In the genomic region with DNA sequence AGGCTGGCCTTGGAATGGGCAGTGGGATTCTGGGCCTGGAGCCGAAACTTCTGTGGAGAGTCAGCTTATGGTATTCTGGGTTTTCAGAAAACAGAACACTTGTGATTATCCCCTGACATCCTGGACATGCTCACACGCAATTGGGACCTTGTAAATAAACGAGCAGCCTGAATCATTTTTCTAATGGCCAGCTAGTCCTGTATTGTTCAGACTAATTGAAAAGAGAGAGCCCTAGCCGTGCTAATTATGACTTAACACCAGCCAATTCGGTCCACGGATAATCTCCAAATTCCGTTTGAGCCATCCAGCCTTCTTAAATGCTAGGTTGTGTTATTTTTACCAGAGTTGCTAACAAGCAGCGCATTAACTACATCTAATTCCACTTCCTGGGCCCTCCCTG, we compare ENCODE assay signal across 14 mouse cellular contexts.
DNase-seq lines count a peak whose midpoint lies in the region; ATAC-seq lines count a peak whose summit lies in the region.
"Had no signal": no experiment of that assay in that cellular context is flagged by ENCODE, and none has a peak within 500 bp of the region (broad histone marks: within the 10 kb centered on the region; RNA-seq: fewer than 3 reads in every experiment).

No protein-coding gene starts in this region.

- H3K4me3 ChIP-seq in hindbrain, embryonic 14.5 days (replicated peaks; ENCODE audit: low read length): no peak overlapping the region
- no peak overlapping the region for H3K4me3 ChIP-seq in hindbrain, embryonic 13.5 days
- H3K4me3 ChIP-seq in midbrain, embryonic 10.5 days: no peak overlapping the region
- H3K4me3 ChIP-seq in midbrain, embryonic 11.5 days (ENCODE audit: low read depth, low read length): no peak overlapping the region
- no peak overlapping the region for H3K4me3 ChIP-seq in forebrain, embryonic 16.5 days (replicated peaks; ENCODE audit: low read length)
- H3K4me3 ChIP-seq in stomach, embryonic 16.5 days (replicated peaks; ENCODE audit: low read length): no peak overlapping the region
- H3K4me3 ChIP-seq: megakaryocyte, embryonic 14.5 days had no signal

- peaks cover 5% of the 10 kb centered on the region; the same call in 1 of the 2 replicates for H3K4me1 ChIP-seq in hindbrain, embryonic 14.5 days (replicated peaks; ENCODE audit: control insufficient read depth, insufficient read depth, low read length)
- H3K4me1 ChIP-seq in hindbrain, embryonic 13.5 days (replicated peaks): peaks cover 29% of the 10 kb centered on the region
- peaks cover 26% of the 10 kb centered on the region for H3K4me1 ChIP-seq in midbrain, embryonic 10.5 days
- peaks cover 10% of the 10 kb centered on the region for H3K4me1 ChIP-seq in midbrain, embryonic 11.5 days (ENCODE audit: control insufficient read depth, insufficient read depth, low read length)
- H3K4me1 ChIP-seq in forebrain, embryonic 16.5 days (replicated peaks; ENCODE audit: control insufficient read depth, insufficient read depth, low read length): peaks cover 21% of the 10 kb centered on the region
- peaks cover 25% of the 10 kb centered on the region for H3K4me1 ChIP-seq in stomach, embryonic 16.5 days (ENCODE audit: control insufficient read depth, insufficient read depth, low read length)

- ATAC-seq in hindbrain, embryonic 14.5 days (ENCODE audit: low FRiP score): no peak
- ATAC-seq in hindbrain, embryonic 13.5 days (ENCODE audit: low FRiP score): no peak
- ATAC-seq in midbrain, embryonic 11.5 days (ENCODE audit: low FRiP score): no peak
- peak; percentile 59; the same call in 1 of the 2 replicates for ATAC-seq in forebrain, embryonic 16.5 days
- ATAC-seq in stomach, embryonic 16.5 days (ENCODE audit: insufficient read depth, low FRiP score): no peak
- ATAC-seq: inflammation-experienced regulatory T-cells, adult 6 months; liver, postnatal 0 days had no signal

- H3K27me3 ChIP-seq in hindbrain, embryonic 14.5 days (ENCODE audit: control insufficient read depth, insufficient read depth, low read length): no peaks in the 10 kb centered on the region
- H3K27me3 ChIP-seq in hindbrain, embryonic 13.5 days: no peaks in the 10 kb centered on the region
- no peaks in the 10 kb centered on the region for H3K27me3 ChIP-seq in midbrain, embryonic 10.5 days (ENCODE audit: low read depth, poor library complexity, severe bottlenecking)
- H3K27me3 ChIP-seq in midbrain, embryonic 11.5 days (ENCODE audit: control insufficient read depth, insufficient read depth, low read length): no peaks in the 10 kb centered on the region
- H3K27me3 ChIP-seq in forebrain, embryonic 16.5 days (replicated peaks; ENCODE audit: control insufficient read depth, insufficient read depth, low read length): no peaks in the 10 kb centered on the region
- no peaks in the 10 kb centered on the region for H3K27me3 ChIP-seq in stomach, embryonic 16.5 days (ENCODE audit: control insufficient read depth, insufficient read depth, low read length)
- H3K27me3 ChIP-seq: megakaryocyte, embryonic 14.5 days had no signal

- H3K27ac ChIP-seq in hindbrain, embryonic 14.5 days: peak overlapping the region; percentile 51; the same call in 1 of the 2 replicates
- H3K27ac ChIP-seq in hindbrain, embryonic 13.5 days: no peak overlapping the region
- H3K27ac ChIP-seq in midbrain, embryonic 10.5 days (replicated peaks): peak overlapping the region; percentile 17; the same call in 1 of the 2 replicates
- H3K27ac ChIP-seq in midbrain, embryonic 11.5 days (ENCODE audit: low read depth, low read length): no peak overlapping the region
- H3K27ac ChIP-seq in forebrain, embryonic 16.5 days (ENCODE audit: low read length): no peak overlapping the region
- 0 out of 2 replicates have a peak overlapping the region, but pooled peaks have one; percentile 34 for H3K27ac ChIP-seq in stomach, embryonic 16.5 days (ENCODE audit: low read length)

- no peak for DNase-seq in hindbrain, embryonic 14.5 days (ENCODE audit: low spot score)
- no peak for DNase-seq in midbrain, embryonic 10.5 days (ENCODE audit: low spot score)
- DNase-seq in midbrain, embryonic 11.5 days (ENCODE audit: low spot score, missing footprints): no peak
- no peak for DNase-seq in layer of hippocampus, postnatal 10 days (ENCODE audit: low spot score in 2 of 2)
- no peak for DNase-seq in kidney, postnatal 10 days
- DNase-seq: adrenal gland, postnatal 14 days; heart, adult 18-20 months; liver, postnatal 0 days; spleen, adult 18-20 months had no signal

- no peak overlapping the region for H3K4me2 ChIP-seq in hindbrain, embryonic 14.5 days (replicated peaks)
- H3K4me2 ChIP-seq in hindbrain, embryonic 13.5 days: no peak overlapping the region
- no peak overlapping the region for H3K4me2 ChIP-seq in midbrain, embryonic 11.5 days
- H3K4me2 ChIP-seq in forebrain, embryonic 16.5 days (ENCODE audit: low read length): no peak overlapping the region
- no peak overlapping the region for H3K4me2 ChIP-seq in stomach, embryonic 16.5 days (ENCODE audit: low read depth, low read length)

- H3K36me3 ChIP-seq in hindbrain, embryonic 14.5 days (replicated peaks; ENCODE audit: control insufficient read depth, insufficient read depth): peaks cover under 1% of the 10 kb centered on the region; the same call in 1 of the 2 replicates
- peaks cover 18% of the 10 kb centered on the region for H3K36me3 ChIP-seq in hindbrain, embryonic 13.5 days
- H3K36me3 ChIP-seq in midbrain, embryonic 10.5 days: peaks cover 17% of the 10 kb centered on the region
- H3K36me3 ChIP-seq in midbrain, embryonic 11.5 days (ENCODE audit: control insufficient read depth, insufficient read depth, low read length): no peaks in the 10 kb centered on the region
- H3K36me3 ChIP-seq in forebrain, embryonic 16.5 days (ENCODE audit: control insufficient read depth, insufficient read depth): no peaks in the 10 kb centered on the region
- H3K36me3 ChIP-seq in stomach, embryonic 16.5 days (ENCODE audit: control insufficient read depth, insufficient read depth, low read length): no peaks in the 10 kb centered on the region

- H3K9me3 ChIP-seq in hindbrain, embryonic 14.5 days (ENCODE audit: control insufficient read depth, low read length): no peaks in the 10 kb centered on the region
- H3K9me3 ChIP-seq in hindbrain, embryonic 13.5 days: no peaks in the 10 kb centered on the region
- no peaks in the 10 kb centered on the region for H3K9me3 ChIP-seq in midbrain, embryonic 10.5 days (replicated peaks)
- no peaks in the 10 kb centered on the region for H3K9me3 ChIP-seq in midbrain, embryonic 11.5 days (ENCODE audit: control insufficient read depth, low read length)
- H3K9me3 ChIP-seq in forebrain, embryonic 16.5 days (ENCODE audit: control insufficient read depth, low read length): no peaks in the 10 kb centered on the region
- H3K9me3 ChIP-seq in stomach, embryonic 16.5 days (replicated peaks; ENCODE audit: control insufficient read depth, low read length): no peaks in the 10 kb centered on the region
- H3K9me3 ChIP-seq: megakaryocyte, embryonic 14.5 days had no signal

- no peak overlapping the region for H3K9ac ChIP-seq in hindbrain, embryonic 14.5 days
- H3K9ac ChIP-seq in hindbrain, embryonic 13.5 days: no peak overlapping the region
- H3K9ac ChIP-seq in midbrain, embryonic 11.5 days (ENCODE audit: low read length): no peak overlapping the region
- H3K9ac ChIP-seq in forebrain, embryonic 16.5 days (replicated peaks; ENCODE audit: low read depth, low read length): no peak overlapping the region
- 0 out of 2 replicates have a peak overlapping the region, but pooled peaks have one; percentile 3 for H3K9ac ChIP-seq in stomach, embryonic 16.5 days (ENCODE audit: low read length)
- H3K9ac ChIP-seq: liver, postnatal 0 days had no signal

- WGBS in hindbrain, embryonic 14.5 days: 61% methylated on average over 8 of the region's 8 CpGs
- WGBS in hindbrain, embryonic 13.5 days: 62% methylated on average over 8 of the region's 8 CpGs
- WGBS in midbrain, embryonic 10.5 days: 67% methylated on average over 8 of the region's 8 CpGs
- WGBS in midbrain, embryonic 11.5 days: 71% methylated on average over 8 of the region's 8 CpGs
- WGBS in forebrain, embryonic 16.5 days: 11% methylated on average over 8 of the region's 8 CpGs
- 72% methylated on average over 8 of the region's 8 CpGs for WGBS in stomach, embryonic 16.5 days

Comparison
In these comparisons a context has a peak if more than half of its experiments do, and no peak if none do; other contexts are left out.
1. H3K27ac ChIP-seq: peak in hindbrain, embryonic 14.5 days (single experiment), midbrain, embryonic 10.5 days (single experiment) and stomach, embryonic 16.5 days (single experiment); none in hindbrain, embryonic 13.5 days (single experiment), midbrain, embryonic 11.5 days (single experiment) and forebrain, embryonic 16.5 days (single experiment).